Mouse (Mus musculus): ENCODE data around the gene Ucp3. TPM values are rescaled to one million over a fixed set of nuclear protein-coding genes. Genes with fewer than 3 reads are reported as not detected.
"Not testable (repeated sequence)": the region's sequence is repeated elsewhere in the genome, so short reads cannot be mapped to it uniquely, and the experiment has no call there.

The Ucp3 gene
- polyA plus RNA-seq, 1 experiment from 2014 or later = not detected

GRCm38 (mm10) chr7:100482046-100482445 is 9.3 kb downstream of the Ucp3 start:
- not testable (repeated sequence) for H3K36me3 ChIP-seq (ENCODE audit: control insufficient read depth, insufficient read depth); H3K4me2 ChIP-seq (ENCODE audit: low read length); ATAC-seq; H3K27ac ChIP-seq (ENCODE audit: low read length); H3K27me3 ChIP-seq (replicated peaks; ENCODE audit: control insufficient read depth, insufficient read depth, low read length); H3K9me3 ChIP-seq (ENCODE audit: control insufficient read depth, low read length); H3K4me3 ChIP-seq (replicated peaks; ENCODE audit: low read length); H3K4me1 ChIP-seq (replicated peaks; ENCODE audit: control insufficient read depth, insufficient read depth, low read length); H3K9ac ChIP-seq (replicated peaks; ENCODE audit: low read depth, low read length)
- 87% methylated on average over 2 of the region's 2 CpGs for WGBS

DNA sequence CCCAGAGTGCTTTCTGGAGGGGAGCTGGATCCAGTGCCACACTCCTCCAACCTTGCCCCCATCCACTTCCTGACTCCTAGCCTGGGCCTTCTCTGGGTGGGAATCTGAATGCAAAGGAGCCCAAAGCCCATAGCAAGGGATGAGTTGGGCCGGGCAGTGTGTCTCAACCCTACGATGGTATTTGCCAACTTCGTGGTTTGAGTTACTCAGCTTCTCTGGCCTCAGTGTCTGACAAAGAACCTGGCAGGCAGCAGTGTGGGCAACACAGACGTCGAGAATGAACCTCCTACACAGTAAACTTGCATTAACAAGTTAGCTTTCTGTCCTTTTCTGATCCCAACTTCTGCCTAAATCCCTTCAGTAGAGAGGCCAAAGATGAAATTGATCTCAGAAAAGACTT is 11.7 kb downstream of the Ucp3 start:
- Histone ChIP-seq H3K4me3 (replicated peaks; ENCODE audit: low read length) (no peak overlapping the region), H3K4me2 (ENCODE audit: low read length) (no peak overlapping the region), H3K27ac (ENCODE audit: low read length) (no peak overlapping the region), H3K9ac (replicated peaks; ENCODE audit: low read depth, low read length) (no peak overlapping the region), H3K36me3 (ENCODE audit: control insufficient read depth, insufficient read depth) (no peaks in the 10 kb centered on the region), H3K4me1 (replicated peaks; ENCODE audit: control insufficient read depth, insufficient read depth, low read length) (no peaks in the 10 kb centered on the region), H3K27me3 (replicated peaks; ENCODE audit: control insufficient read depth, insufficient read depth, low read length) (no peaks in the 10 kb centered on the region), H3K9me3 (ENCODE audit: control insufficient read depth, low read length) (no peaks in the 10 kb centered on the region)
- WGBS = 88% methylated on average over 5 of the region's 5 CpGs
- ATAC-seq = no peak

DNA sequence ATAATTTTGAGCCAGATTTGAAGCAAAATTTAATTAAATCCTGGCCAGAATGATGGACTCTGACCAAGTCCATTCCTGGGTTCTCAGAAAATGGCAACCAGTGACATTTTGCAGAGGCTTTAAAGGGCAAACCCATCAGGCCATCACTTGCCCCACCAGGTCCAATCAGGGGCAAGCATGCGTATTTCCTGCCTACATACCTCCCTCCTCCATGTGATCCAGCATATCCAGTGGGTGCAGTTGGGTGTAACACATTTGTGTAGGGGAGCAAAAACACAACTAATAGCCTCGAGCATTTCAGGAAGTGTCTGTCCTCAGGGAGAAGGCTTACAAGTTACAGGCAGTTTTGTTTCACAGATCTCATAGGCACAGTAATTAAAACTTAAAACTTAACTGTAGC is 14.5 kb downstream of the Ucp3 start:
- 78% methylated on average over 2 of the region's 2 CpGs for WGBS
- ATAC-seq = no peak
- H3K27me3 ChIP-seq (replicated peaks; ENCODE audit: control insufficient read depth, insufficient read depth, low read length) = no peaks in the 10 kb centered on the region
- no peak overlapping the region for H3K4me3 ChIP-seq (replicated peaks; ENCODE audit: low read length)
- H3K4me1 ChIP-seq (replicated peaks; ENCODE audit: control insufficient read depth, insufficient read depth, low read length) = no peaks in the 10 kb centered on the region; the same call in 1 of the 2 replicates
- no peak overlapping the region for H3K27ac ChIP-seq (ENCODE audit: low read length)
- H3K9me3 ChIP-seq (ENCODE audit: control insufficient read depth, low read length) = no peaks in the 10 kb centered on the region
- H3K36me3 ChIP-seq (ENCODE audit: control insufficient read depth, insufficient read depth) = no peaks in the 10 kb centered on the region
- H3K4me2 ChIP-seq (ENCODE audit: low read length) = no peak overlapping the region
- H3K9ac ChIP-seq (replicated peaks; ENCODE audit: low read depth, low read length) = no peak overlapping the region

GRCm38 (mm10) chr7:100488474-100489048 is 15.8 kb downstream of the Ucp3 start:
- Histone ChIP-seq H3K36me3 (ENCODE audit: control insufficient read depth, insufficient read depth) (no peaks in the 10 kb centered on the region), H3K27me3 (replicated peaks; ENCODE audit: control insufficient read depth, insufficient read depth, low read length) (no peaks in the 10 kb centered on the region), H3K4me3 (replicated peaks; ENCODE audit: low read length) (no peak overlapping the region), H3K4me1 (replicated peaks; ENCODE audit: control insufficient read depth, insufficient read depth, low read length) (peaks cover 10% of the 10 kb centered on the region), H3K27ac (ENCODE audit: low read length) (no peak overlapping the region), H3K9me3 (ENCODE audit: control insufficient read depth, low read length) (no peaks in the 10 kb centered on the region), H3K9ac (replicated peaks; ENCODE audit: low read depth, low read length) (no peak overlapping the region), H3K4me2 (ENCODE audit: low read length) (no peak overlapping the region)
- WGBS = 4% methylated on average over 10 of the region's 10 CpGs
- ATAC-seq = peak; percentile 51; the same call in 1 of the 2 replicates

DNA sequence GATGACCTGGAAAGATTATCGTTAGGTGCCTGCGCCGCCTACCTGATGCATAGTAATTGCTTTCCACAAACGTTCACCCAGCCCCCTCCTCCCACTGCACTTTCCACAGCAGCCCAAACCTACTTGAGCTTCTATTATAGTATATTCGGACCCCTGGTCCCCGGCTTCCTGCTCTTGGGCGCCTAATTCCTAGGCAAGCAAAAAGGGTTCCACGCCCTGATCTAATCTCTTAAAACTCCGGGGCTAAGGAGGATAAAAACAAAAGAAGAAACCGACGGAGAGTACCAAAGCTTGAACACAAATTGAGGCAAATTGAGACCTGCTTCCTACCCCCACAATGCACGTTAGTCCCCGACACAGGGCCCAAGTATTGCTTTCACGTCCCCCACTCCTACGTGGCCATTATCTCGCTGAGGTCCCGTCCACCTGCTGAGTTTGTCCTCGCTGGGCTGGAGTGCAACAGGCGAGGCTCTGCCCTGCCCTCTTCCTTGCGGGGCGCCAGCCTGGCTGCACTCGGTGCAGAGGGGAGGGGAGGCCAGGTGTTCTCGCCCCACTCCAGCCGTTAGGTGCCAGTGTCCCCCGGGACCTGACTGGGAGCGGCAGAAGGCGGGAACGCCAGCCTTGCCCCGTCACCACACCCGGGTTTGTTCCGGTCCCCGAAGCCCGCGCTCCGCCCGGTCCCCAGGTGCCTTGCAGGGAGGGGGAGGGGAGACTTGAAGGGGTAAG is 19.8 kb downstream of the Ucp3 start:
- Histone ChIP-seq H3K4me3 (replicated peaks; ENCODE audit: low read length) (peak overlapping the region; percentile 33), H3K27ac (ENCODE audit: low read length) (no peak overlapping the region), H3K4me1 (replicated peaks; ENCODE audit: control insufficient read depth, insufficient read depth, low read length) (peaks cover 19% of the 10 kb centered on the region), H3K9me3 (ENCODE audit: control insufficient read depth, low read length) (no peaks in the 10 kb centered on the region), H3K36me3 (ENCODE audit: control insufficient read depth, insufficient read depth) (no peaks in the 10 kb centered on the region), H3K9ac (replicated peaks; ENCODE audit: low read depth, low read length) (peak overlapping the region; percentile 33; the same call in 1 of the 2 replicates), H3K27me3 (replicated peaks; ENCODE audit: control insufficient read depth, insufficient read depth, low read length) (no peaks in the 10 kb centered on the region), H3K4me2 (ENCODE audit: low read length) (peak overlapping the region; percentile 52)
- 4% methylated on average over 36 of the region's 36 CpGs for WGBS
- 0 out of 2 replicates have a peak, but pooled peaks have one; percentile 2 for ATAC-seq

DNA sequence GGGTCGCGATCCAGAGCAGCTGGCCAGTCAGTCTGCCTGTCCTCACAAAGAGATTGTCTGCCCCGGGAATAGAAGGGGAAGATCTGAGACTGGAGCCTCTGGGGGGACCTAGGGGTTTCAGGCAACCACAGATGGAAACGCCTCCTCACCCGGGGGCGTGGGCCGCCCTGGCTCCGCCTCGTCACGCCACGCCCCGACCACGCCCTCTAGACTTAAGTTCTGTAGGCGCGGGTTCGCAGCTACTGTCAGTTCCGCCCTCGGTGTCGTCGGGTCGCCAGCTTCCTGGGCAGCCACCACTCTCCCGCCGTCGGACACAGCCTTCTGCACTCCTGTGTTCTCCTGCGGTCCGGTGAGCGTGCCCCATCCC is 20.3 kb downstream of the Ucp3 start, which contains the start of gene Ucp2:
TSS of gene Ucp2 (plus strand) at position 221 of the 367 bp plus-strand sequence.
- Histone ChIP-seq H3K4me2 (ENCODE audit: low read length) (peak within 1 kb of the TSS; percentile 52), H3K4me3 (replicated peaks; ENCODE audit: low read length) (peak within 1 kb of the TSS; percentile 33), H3K27me3 (replicated peaks; ENCODE audit: control insufficient read depth, insufficient read depth, low read length) (no peaks in the 10 kb centered on the region), H3K9ac (replicated peaks; ENCODE audit: low read depth, low read length) (peak within 1 kb of the TSS; percentile 33; the same call in 1 of the 2 replicates), H3K4me1 (replicated peaks; ENCODE audit: control insufficient read depth, insufficient read depth, low read length) (peaks cover 19% of the 10 kb centered on the region), H3K27ac (ENCODE audit: low read length) (no peak within 1 kb of the TSS), H3K36me3 (ENCODE audit: control insufficient read depth, insufficient read depth) (no peaks in the 10 kb centered on the region), H3K9me3 (ENCODE audit: control insufficient read depth, low read length) (no peaks in the 10 kb centered on the region)
- 1% methylated on average over 25 of the region's 27 CpGs for WGBS
- 0 out of 2 replicates have a peak, but pooled peaks have one; percentile 13 for ATAC-seq

- Histone ChIP-seq H3K9me3 (ENCODE audit: control insufficient read depth, low read length) (no peaks in the 10 kb centered on the region), H3K36me3 (ENCODE audit: control insufficient read depth, insufficient read depth) (no peaks in the 10 kb centered on the region), H3K27ac (ENCODE audit: low read length) (no peak overlapping the region), H3K4me2 (ENCODE audit: low read length) (peak overlapping the region; percentile 52), H3K4me1 (replicated peaks; ENCODE audit: control insufficient read depth, insufficient read depth, low read length) (peaks cover 19% of the 10 kb centered on the region), H3K27me3 (replicated peaks; ENCODE audit: control insufficient read depth, insufficient read depth, low read length) (no peaks in the 10 kb centered on the region), H3K9ac (replicated peaks; ENCODE audit: low read depth, low read length) (peak overlapping the region; percentile 25; the same call in 1 of the 2 replicates), H3K4me3 (replicated peaks; ENCODE audit: low read length) (peak overlapping the region; percentile 33)
- ATAC-seq = no peak
- WGBS = 40% methylated on average over 19 of the region's 19 CpGs
Observed at GRCm38 (mm10) chr7:100493484-100494414, 21.0 kb downstream of the Ucp3 start.

DNA sequence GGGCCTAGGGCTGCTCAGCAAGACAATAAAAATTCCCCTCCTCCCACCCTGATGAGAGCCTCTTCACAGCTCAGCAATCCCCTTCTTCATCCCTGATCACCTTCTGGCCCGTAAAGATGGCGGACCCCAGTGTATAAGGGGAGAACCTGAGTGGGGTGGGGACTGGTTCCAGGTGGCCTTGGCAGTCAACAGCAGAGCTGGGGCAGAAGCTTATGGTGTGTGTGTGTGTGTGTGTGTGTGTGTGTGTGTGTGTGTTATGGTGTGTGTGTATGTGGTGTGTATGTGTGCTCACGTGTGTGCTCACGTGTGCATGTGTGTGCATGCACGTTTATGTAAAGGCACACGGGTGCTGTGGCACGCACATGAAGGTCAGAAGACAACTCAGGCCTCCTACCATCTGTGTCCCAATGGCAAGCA is 21.6 kb downstream of the Ucp3 start:
- no peak overlapping the region for H3K4me3 ChIP-seq (replicated peaks; ENCODE audit: low read length)
- H3K4me2 ChIP-seq (ENCODE audit: low read length) = no peak overlapping the region
- no peaks in the 10 kb centered on the region for H3K9me3 ChIP-seq (ENCODE audit: control insufficient read depth, low read length)
- WGBS = 87% methylated on average over 7 of the region's 7 CpGs
- H3K27me3 ChIP-seq (replicated peaks; ENCODE audit: control insufficient read depth, insufficient read depth, low read length) = no peaks in the 10 kb centered on the region
- no peak overlapping the region for H3K9ac ChIP-seq (replicated peaks; ENCODE audit: low read depth, low read length)
- no peak for ATAC-seq
- peaks cover 19% of the 10 kb centered on the region for H3K4me1 ChIP-seq (replicated peaks; ENCODE audit: control insufficient read depth, insufficient read depth, low read length)
- H3K27ac ChIP-seq (ENCODE audit: low read length) = no peak overlapping the region
- H3K36me3 ChIP-seq (ENCODE audit: control insufficient read depth, insufficient read depth) = no peaks in the 10 kb centered on the region

GRCm38 (mm10) chr7:100495042-100495441 is 22.3 kb downstream of the Ucp3 start:
- Histone ChIP-seq H3K36me3 (ENCODE audit: control insufficient read depth, insufficient read depth) (no peaks in the 10 kb centered on the region), H3K4me2 (ENCODE audit: low read length) (no peak overlapping the region; the same call in 1 of the 2 replicates), H3K9me3 (ENCODE audit: control insufficient read depth, low read length) (no peaks in the 10 kb centered on the region), H3K9ac (replicated peaks; ENCODE audit: low read depth, low read length) (no peak overlapping the region), H3K27me3 (replicated peaks; ENCODE audit: control insufficient read depth, insufficient read depth, low read length) (no peaks in the 10 kb centered on the region), H3K4me1 (replicated peaks; ENCODE audit: control insufficient read depth, insufficient read depth, low read length) (peaks cover 19% of the 10 kb centered on the region), H3K27ac (ENCODE audit: low read length) (peak overlapping the region; percentile 35; the same call in 1 of the 2 replicates), H3K4me3 (replicated peaks; ENCODE audit: low read length) (no peak overlapping the region)
- ATAC-seq = no peak
- WGBS = 46% methylated on average over 8 of the region's 8 CpGs
